Mouse (Mus musculus) forebrain, embryonic 15.5 days (tissue): Measurements from ENCODE around the gene Deup1. TPM values are rescaled to one million over a fixed set of nuclear protein-coding genes. Genes with fewer than 3 reads are reported as not detected.
A peak's percentile ranks its signal among the peaks of the same experiment; 100 is the strongest.

Experiments
- ATAC-seq: fragments of 200-750 bp; cut with Nextera tagmentation; replicated peaks from 2 replicates; pipeline ENCODE4 v1.8.0; 2017; ENCODE audit warnings: mild to moderate bottlenecking, moderate TSS enrichment, moderate library complexity
- H3K27ac ChIP-seq: fragments of 300-500 bp; sonication (generic); replicated peaks from 2 replicates; pipeline ENCODE4 v1.5.1; 2015; ENCODE audit warnings: mild to moderate bottlenecking, inconsistent platforms
- H3K27me3 ChIP-seq: fragments of 300-500 bp; sonication (generic); 2 replicates; pipeline ENCODE4 v1.6.1; 2015; ENCODE audit warnings: inconsistent platforms
- H3K36me3 ChIP-seq: fragments of 300-500 bp; sonication (generic); 2 replicates; pipeline ENCODE4 v1.6.1; 2015; ENCODE audit warnings: mild to moderate bottlenecking, inconsistent platforms
- H3K4me1 ChIP-seq: fragments of 300-500 bp; sonication (generic); 2 replicates; pipeline ENCODE4 v1.6.1; 2015; ENCODE audit warnings: inconsistent platforms
- H3K4me2 ChIP-seq: fragments of 300-500 bp; sonication (generic); replicated peaks from 2 replicates; pipeline ENCODE4 v1.6.1; 2015; ENCODE audit warnings: mild to moderate bottlenecking, inconsistent platforms
- H3K4me3 ChIP-seq: fragments of 300-500 bp; sonication (generic); 2 replicates; pipeline ENCODE4 v1.5.1; 2015; ENCODE audit warnings: mild to moderate bottlenecking, inconsistent platforms
- H3K9ac ChIP-seq: fragments of 300-500 bp; sonication (generic); replicated peaks from 2 replicates; pipeline ENCODE4 v1.6.1; 2015; ENCODE audit warnings: mild to moderate bottlenecking, inconsistent platforms
- H3K9me3 ChIP-seq: fragments of 300-500 bp; sonication (generic); 2 replicates; pipeline ENCODE4 v1.6.1; 2016; ENCODE audit warnings: inconsistent platforms
- WGBS: fragments of 180-500 bp; shearing (Covaris S2); methylation state at CpG from one replicate; pipeline ENCODE4 v1.1.7; 2015; ENCODE audit warnings: mixed read lengths; 5-methylcytosine and 5-hydroxymethylcytosine counted together
- polyA plus RNA-seq: library from polyadenylated mRNA; unstranded; fragments of >200 nt; fragmentation: Nextera tagmentation; extraction: Ambion mirVana; gene quantifications from 2 replicates; pipeline ENCODE4 v1.2.1, GENCODE M21; 2015

Deup1 gene
- polyA plus RNA-seq, 1 experiment from 2014 or later = 1.9 TPM

GRCm38 (mm10) chr9:15541735-15542354 lies 85.9 kb downstream of the Deup1 start:
- Histone ChIP-seq H3K27me3 (no peaks in the 10 kb centered on the region), H3K4me2 (no peak overlapping the region), H3K9me3 (no peaks in the 10 kb centered on the region), H3K27ac (no peak overlapping the region), H3K4me1 (no peaks in the 10 kb centered on the region), H3K4me3 (no peak overlapping the region), H3K36me3 (no peaks in the 10 kb centered on the region), H3K9ac (no peak overlapping the region)
- 88% methylated on average over 5 of the region's 5 CpGs for WGBS
- ATAC-seq = no peak

GRCm38 (mm10) chr9:15538979-15539533 lies 88.7 kb downstream of the Deup1 start:
- no peaks in the 10 kb centered on the region for H3K4me1 ChIP-seq
- no peak overlapping the region for H3K27ac ChIP-seq
- H3K4me2 ChIP-seq = no peak overlapping the region
- no peaks in the 10 kb centered on the region for H3K27me3 ChIP-seq
- 85% methylated on average over 8 of the region's 8 CpGs for WGBS
- no peak overlapping the region for H3K4me3 ChIP-seq
- H3K9ac ChIP-seq = no peak overlapping the region
- H3K36me3 ChIP-seq = no peaks in the 10 kb centered on the region
- ATAC-seq = no peak
- no peaks in the 10 kb centered on the region for H3K9me3 ChIP-seq

- 90% methylated on average over 3 of the region's 3 CpGs for WGBS
- H3K27ac ChIP-seq = no peak overlapping the region
- H3K9me3 ChIP-seq = no peaks in the 10 kb centered on the region
- H3K4me3 ChIP-seq = no peak overlapping the region
- no peak overlapping the region for H3K9ac ChIP-seq
- H3K4me2 ChIP-seq = no peak overlapping the region
- ATAC-seq = no peak
- no peaks in the 10 kb centered on the region for H3K36me3 ChIP-seq
- no peaks in the 10 kb centered on the region for H3K27me3 ChIP-seq
- H3K4me1 ChIP-seq = no peaks in the 10 kb centered on the region
These were observed 90.2 kb downstream of the Deup1 start for GRCm38 (mm10) chr9:15537455-15538048.

DNA sequence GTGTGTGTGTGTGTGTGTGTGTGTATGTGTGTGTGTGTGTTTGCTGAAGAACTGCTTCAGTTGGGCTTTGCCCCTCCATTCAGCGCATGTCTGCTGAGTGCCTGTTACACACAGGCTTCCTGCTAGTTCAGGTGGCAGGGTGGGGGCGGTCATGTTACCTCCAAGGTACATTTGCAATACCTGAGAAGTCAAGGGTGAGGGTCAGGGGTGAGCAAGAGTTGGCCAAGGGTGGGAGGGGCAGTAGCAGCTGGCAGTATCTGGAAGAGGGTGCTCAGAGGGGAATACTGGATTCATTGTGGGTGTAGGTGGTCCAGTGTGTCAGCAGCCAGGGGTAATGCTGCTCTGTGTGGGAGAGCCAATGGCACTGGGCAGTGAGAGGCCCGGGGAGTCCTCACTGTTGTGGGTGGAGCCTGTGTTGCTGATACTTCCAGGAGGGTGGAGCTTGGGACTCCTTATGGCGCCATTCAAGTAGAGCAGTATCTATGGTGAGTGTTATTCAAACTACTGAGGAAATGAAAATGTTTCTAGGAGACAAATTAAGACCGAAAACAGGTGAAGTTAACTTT lies 90.8 kb downstream of the Deup1 start:
- Histone ChIP-seq H3K4me3 (no peak overlapping the region), H3K9ac (no peak overlapping the region), H3K4me2 (no peak overlapping the region), H3K4me1 (no peaks in the 10 kb centered on the region), H3K36me3 (no peaks in the 10 kb centered on the region), H3K27ac (no peak overlapping the region), H3K27me3 (no peaks in the 10 kb centered on the region), H3K9me3 (no peaks in the 10 kb centered on the region)
- 92% methylated on average over 5 of the region's 5 CpGs for WGBS
- ATAC-seq = peak; percentile 30; the same call in 1 of the 2 replicates

- no peak overlapping the region for H3K4me3 ChIP-seq
- no peaks in the 10 kb centered on the region for H3K9me3 ChIP-seq
- H3K36me3 ChIP-seq = no peaks in the 10 kb centered on the region
- H3K4me1 ChIP-seq = no peaks in the 10 kb centered on the region
- H3K4me2 ChIP-seq = no peak overlapping the region
- WGBS = 52% methylated on average over 5 of the region's 5 CpGs
- no peak for ATAC-seq
- H3K27me3 ChIP-seq = no peaks in the 10 kb centered on the region
- no peak overlapping the region for H3K9ac ChIP-seq
- no peak overlapping the region for H3K27ac ChIP-seq
These were observed 92.3 kb downstream of the Deup1 start for GRCm38 (mm10) chr9:15535418-15535817.

GRCm38 (mm10) chr9:15534110-15534509 lies 93.6 kb downstream of the Deup1 start:
- no peak overlapping the region for H3K9ac ChIP-seq
- no peaks in the 10 kb centered on the region for H3K36me3 ChIP-seq
- no peaks in the 10 kb centered on the region for H3K9me3 ChIP-seq
- no peak for ATAC-seq
- H3K27ac ChIP-seq = no peak overlapping the region
- no peak overlapping the region for H3K4me3 ChIP-seq
- WGBS = 98% methylated on average over 2 of the region's 2 CpGs
- no peak overlapping the region for H3K4me2 ChIP-seq
- peaks cover 5% of the 10 kb centered on the region for H3K4me1 ChIP-seq
- no peaks in the 10 kb centered on the region for H3K27me3 ChIP-seq

- H3K4me1 ChIP-seq = peaks cover 7% of the 10 kb centered on the region
- ATAC-seq = no peak
- no peak overlapping the region for H3K4me3 ChIP-seq
- WGBS = 78% methylated on average over 11 of the region's 11 CpGs
- no peak overlapping the region for H3K9ac ChIP-seq
- H3K9me3 ChIP-seq = no peaks in the 10 kb centered on the region
- no peaks in the 10 kb centered on the region for H3K27me3 ChIP-seq
- H3K4me2 ChIP-seq = no peak overlapping the region
- H3K36me3 ChIP-seq = no peaks in the 10 kb centered on the region
- no peak overlapping the region for H3K27ac ChIP-seq
These were observed 94.2 kb downstream of the Deup1 start for GRCm38 (mm10) chr9:15533336-15534070.

DNA sequence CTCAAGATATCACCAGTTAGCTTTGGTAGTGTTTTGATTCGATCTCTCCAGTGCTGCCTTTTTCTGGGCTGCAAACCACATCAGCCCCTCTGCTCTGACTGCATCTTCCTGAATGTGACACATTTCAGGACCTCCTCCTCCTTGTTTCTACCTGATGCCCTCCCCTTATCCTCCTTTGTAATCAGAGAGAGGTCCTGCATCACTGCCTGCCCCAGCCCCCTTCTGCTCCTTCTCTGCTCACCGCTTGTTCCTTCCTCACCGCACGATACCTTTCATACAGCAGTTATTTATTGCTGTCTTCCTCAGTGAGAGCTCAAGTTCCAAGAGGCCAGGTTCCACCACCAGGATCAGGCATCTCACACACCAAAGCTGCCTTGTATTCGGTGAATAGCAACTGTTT lies 96.5 kb downstream of the Deup1 start:
- no peaks in the 10 kb centered on the region for H3K36me3 ChIP-seq
- no peak overlapping the region for H3K9ac ChIP-seq
- no peaks in the 10 kb centered on the region for H3K9me3 ChIP-seq
- H3K4me2 ChIP-seq = no peak overlapping the region
- no peak for ATAC-seq
- no peaks in the 10 kb centered on the region for H3K27me3 ChIP-seq
- 92% methylated on average over 5 of the region's 5 CpGs for WGBS
- no peak overlapping the region for H3K27ac ChIP-seq
- no peak overlapping the region for H3K4me3 ChIP-seq
- peaks cover 10% of the 10 kb centered on the region for H3K4me1 ChIP-seq

DNA sequence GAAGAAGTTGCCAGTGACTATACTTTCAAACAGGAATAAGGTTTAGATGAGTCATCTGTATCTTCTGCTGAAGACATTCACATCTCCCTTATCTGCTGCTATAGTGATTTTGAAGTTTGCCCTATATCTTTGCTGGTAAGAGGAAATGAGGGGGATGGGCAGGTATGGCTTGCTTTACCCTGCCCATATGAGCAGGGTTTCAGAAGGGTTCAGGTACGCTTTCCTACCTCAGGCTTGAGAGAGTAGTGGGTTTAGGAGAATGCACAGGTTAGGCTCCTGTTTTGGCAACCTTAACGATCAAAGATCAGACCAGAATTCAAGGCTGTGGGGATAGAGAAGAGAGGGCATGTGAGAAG lies 97.8 kb downstream of the Deup1 start:
- no peak for ATAC-seq
- 93% methylated on average over 2 of the region's 2 CpGs for WGBS
- no peak overlapping the region for H3K27ac ChIP-seq
- H3K4me3 ChIP-seq = no peak overlapping the region
- H3K4me1 ChIP-seq = peaks cover 12% of the 10 kb centered on the region
- H3K27me3 ChIP-seq = no peaks in the 10 kb centered on the region
- H3K9me3 ChIP-seq = no peaks in the 10 kb centered on the region
- H3K4me2 ChIP-seq = no peak overlapping the region
- H3K36me3 ChIP-seq = no peaks in the 10 kb centered on the region
- no peak overlapping the region for H3K9ac ChIP-seq

DNA sequence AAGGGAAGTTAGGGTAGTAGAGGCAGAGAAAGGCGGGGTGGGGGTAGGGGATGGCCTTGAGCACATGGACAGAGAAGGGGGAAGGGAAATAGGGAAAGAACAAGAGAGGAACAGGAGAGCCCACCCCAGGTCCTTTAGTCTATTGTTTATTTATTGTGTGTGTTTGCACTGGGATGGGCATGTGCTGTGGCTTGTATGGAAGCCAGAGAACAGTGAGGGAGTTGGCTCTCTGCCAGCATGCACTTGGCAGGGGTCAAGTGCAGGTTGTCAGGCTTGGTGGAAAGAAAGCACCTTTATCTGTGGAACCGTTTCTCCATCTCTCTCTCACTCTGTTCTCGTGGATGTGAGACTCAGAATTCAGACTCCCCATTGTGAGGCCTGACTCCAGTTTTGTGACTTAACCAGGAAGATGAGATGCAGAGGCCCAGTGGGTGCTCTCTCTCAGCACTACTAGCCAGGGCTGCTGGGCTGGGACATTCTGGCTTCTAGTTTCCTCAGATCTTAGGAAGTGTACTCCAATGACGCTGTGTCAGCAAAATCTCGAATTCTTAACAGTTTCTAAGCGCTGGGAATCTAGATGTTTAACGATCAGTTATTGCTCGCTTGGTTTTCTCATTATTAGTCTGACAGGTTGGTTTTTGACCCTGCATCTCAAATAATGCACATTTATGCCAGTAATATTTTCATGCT lies 98.3 kb downstream of the Deup1 start:
- peak; percentile 47; the same call in 1 of the 2 replicates for ATAC-seq
- WGBS = 46% methylated on average over 8 of the region's 8 CpGs

DNA sequence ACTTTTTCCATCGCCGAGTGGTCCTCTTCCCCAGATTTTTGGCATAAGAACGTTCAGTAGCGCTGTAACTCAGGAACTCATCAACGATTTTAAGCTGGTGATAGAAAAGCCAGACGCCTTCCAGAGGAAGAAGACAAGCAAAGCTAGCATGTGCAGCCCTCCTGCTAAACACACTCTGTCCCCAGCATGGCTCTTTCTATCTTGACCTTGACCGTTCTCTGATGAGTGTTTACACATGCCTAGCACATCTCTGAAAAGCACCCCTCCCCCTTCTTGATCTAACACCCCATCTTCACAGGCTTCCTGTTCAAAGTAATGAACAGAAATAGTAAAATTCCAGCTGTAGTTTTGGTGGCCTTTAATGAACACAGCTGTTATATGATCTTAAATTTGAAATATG lies 99.4 kb downstream of the Deup1 start:
- peaks cover 12% of the 10 kb centered on the region for H3K4me1 ChIP-seq
- H3K9ac ChIP-seq = no peak overlapping the region
- H3K4me2 ChIP-seq = no peak overlapping the region
- no peaks in the 10 kb centered on the region for H3K27me3 ChIP-seq
- H3K36me3 ChIP-seq = no peaks in the 10 kb centered on the region
- H3K27ac ChIP-seq = no peak overlapping the region
- ATAC-seq = no peak
- no peaks in the 10 kb centered on the region for H3K9me3 ChIP-seq
- WGBS = 88% methylated on average over 7 of the region's 7 CpGs
- H3K4me3 ChIP-seq = no peak overlapping the region

More for the DNA sequence above, 98.3 kb downstream of the Deup1 start:
- Histone ChIP-seq H3K9ac (no peak overlapping the region), H3K27ac (no peak overlapping the region), H3K4me3 (no peak overlapping the region), H3K4me2 (no peak overlapping the region), H3K27me3 (no peaks in the 10 kb centered on the region), H3K4me1 (peaks cover 12% of the 10 kb centered on the region), H3K9me3 (no peaks in the 10 kb centered on the region), H3K36me3 (no peaks in the 10 kb centered on the region)

DNA sequence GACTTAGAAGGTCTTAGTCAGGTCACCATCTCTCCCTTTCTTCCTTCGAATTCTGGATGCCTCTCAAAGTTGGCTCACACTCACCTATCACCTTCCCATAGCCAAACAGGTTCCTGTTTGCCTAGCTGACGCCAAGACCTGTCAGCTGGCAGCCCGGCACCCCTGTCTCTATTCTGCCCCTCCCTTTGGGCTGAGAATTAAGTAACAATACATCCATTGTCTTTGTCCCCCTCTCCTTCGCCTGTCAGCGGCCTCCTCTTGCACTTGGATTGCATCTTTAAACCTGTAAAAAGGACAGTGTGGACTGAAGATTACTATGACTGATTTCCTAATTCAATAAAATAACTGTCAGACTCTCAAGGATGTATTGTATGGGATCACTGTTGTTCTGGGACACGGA lies 99.9 kb downstream of the Deup1 start:
- Histone ChIP-seq H3K4me3 (no peak overlapping the region), H3K9me3 (no peaks in the 10 kb centered on the region), H3K9ac (no peak overlapping the region), H3K27ac (no peak overlapping the region), H3K36me3 (no peaks in the 10 kb centered on the region), H3K27me3 (no peaks in the 10 kb centered on the region), H3K4me1 (peaks cover 12% of the 10 kb centered on the region), H3K4me2 (no peak overlapping the region)
- ATAC-seq = no peak
- WGBS = 46% methylated on average over 6 of the region's 6 CpGs
